Mouse (Mus musculus) lung, postnatal 0 days (tissue): ENCODE measurements around the gene Anxa9. TPM values are rescaled to one million over a fixed set of nuclear protein-coding genes. Genes with fewer than 3 reads are reported as not detected.
"Not testable (repeated sequence)": the region's sequence is repeated elsewhere in the genome, so short reads cannot be mapped to it uniquely, and the experiment has no call there.

ENCODE experiments used
- ATAC-seq: fragments of 200-750 bp; cut with Nextera tagmentation; 2 replicates; pipeline ENCODE4 v1.8.0; 2017; ENCODE audit warnings: moderate library complexity
- DNase-seq: peaks from one replicate; pipeline ENCODE4 v3.0.0-alpha.2; 2016; ENCODE audit warnings: low spot score
- H3K27ac ChIP-seq: fragments of 300-500 bp; sonication (generic); 2 replicates; pipeline ENCODE4 v1.5.1; 2014; ENCODE audit warnings: antibody characterized with exemption, mild to moderate bottlenecking, low read length, mixed read lengths
- H3K27me3 ChIP-seq: fragments of 300-500 bp; sonication (generic); replicated peaks from 2 replicates; pipeline ENCODE4 v1.6.1; 2014; ENCODE audit warnings: low read length, mixed read lengths; ENCODE audit not compliant: insufficient read depth
- H3K36me3 ChIP-seq: fragments of 300-500 bp; sonication (generic); 2 replicates; pipeline ENCODE4 v1.6.1; 2014; ENCODE audit warnings: low read length, mixed read lengths; ENCODE audit not compliant: insufficient read depth
- H3K4me1 ChIP-seq: fragments of 300-500 bp; sonication (generic); 2 replicates; pipeline ENCODE4 v1.6.1; 2014; ENCODE audit warnings: antibody characterized with exemption, low read depth, low read length, mixed read lengths; ENCODE audit not compliant: insufficient read depth
- H3K4me2 ChIP-seq: fragments of 300-500 bp; sonication (generic); replicated peaks from 2 replicates; pipeline ENCODE4 v1.6.1; 2014; ENCODE audit warnings: low read depth, mild to moderate bottlenecking, low read length, moderate library complexity, mixed read lengths
- H3K4me3 ChIP-seq: fragments of 300-500 bp; sonication (generic); 2 replicates; pipeline ENCODE4 v1.5.1; 2014; ENCODE audit warnings: low read depth, low read length
- H3K9ac ChIP-seq: fragments of 300-500 bp; sonication (generic); replicated peaks from 2 replicates; pipeline ENCODE4 v1.6.1; 2014; ENCODE audit warnings: low read depth, mild to moderate bottlenecking
- H3K9me3 ChIP-seq: fragments of 300-500 bp; sonication (generic); 2 replicates; pipeline ENCODE4 v1.6.1; 2016; ENCODE audit warnings: low read length, mixed read lengths
- CTCF ChIP-seq: IDR thresholded peaks from 2 replicates; pipeline ENCODE4 v1.5.1; 2016; ENCODE audit warnings: antibody characterized with exemption, mild to moderate bottlenecking
- EP300 ChIP-seq: IDR thresholded peaks from 2 replicates; pipeline ENCODE4 v1.6.1; 2016; ENCODE audit warnings: antibody characterized with exemption, mild to moderate bottlenecking, control low read depth
- WGBS: fragments of 180-500 bp; shearing (Covaris S2); extraction: QIAGEN DNeasy Blood & Tissue Kit; methylation state at CpG from one replicate; pipeline ENCODE4 v1.1.7; 2014; 5-methylcytosine and 5-hydroxymethylcytosine counted together
- polyA plus RNA-seq: library from polyadenylated mRNA; unstranded; fragments of >200 nt; fragmentation: Nextera tagmentation; extraction: Ambion mirVana; gene quantifications from 2 replicates; pipeline ENCODE4 v1.2.1, GENCODE M21; 2015

The Anxa9 gene
- polyA plus RNA-seq, result 1.4 and 1.6 TPM in 2 replicates

DNA sequence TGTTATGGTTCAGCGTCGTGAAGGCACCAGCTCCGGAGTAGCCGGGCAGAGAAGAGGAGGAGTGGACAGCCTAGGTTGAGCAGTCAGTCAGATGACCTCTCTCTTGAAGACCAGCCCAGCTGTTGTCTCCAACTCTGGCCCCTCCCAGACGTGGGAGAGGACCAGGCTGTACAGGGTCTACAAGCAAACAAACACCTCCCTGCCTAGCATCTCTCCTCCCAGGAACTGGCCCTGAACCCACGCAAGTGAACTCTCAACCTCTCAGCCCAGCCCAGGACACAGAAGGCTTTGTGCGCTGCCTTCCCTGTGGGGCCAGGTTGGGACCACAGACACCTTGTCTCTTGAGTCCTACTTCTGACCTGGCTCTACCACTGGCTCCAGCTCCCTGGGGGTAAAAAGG is at the start of gene Anxa9:
TSS of gene Anxa9 (minus strand) at position 77 of the 400 bp plus-strand sequence.
- no peaks in the 10 kb centered on the region for H3K9me3 ChIP-seq
- H3K9ac ChIP-seq, result no peak within 1 kb of the TSS
- 0 out of 2 replicates have a peak within 1 kb of the TSS, but pooled peaks have one; percentile 32 for H3K27ac ChIP-seq
- DNase-seq (no peak), ATAC-seq (0 out of 2 replicates have a peak, but pooled peaks have one; percentile 6)
- WGBS, result 47% methylated on average over 7 of the region's 7 CpGs
- no peak within 1 kb of the TSS for H3K4me3 ChIP-seq
- TF ChIP-seq EP300 (no peak), CTCF (no peak)
- H3K4me1 ChIP-seq, result no peaks in the 10 kb centered on the region
- H3K27me3 ChIP-seq, result no peaks in the 10 kb centered on the region
- no peak within 1 kb of the TSS for H3K4me2 ChIP-seq
- H3K36me3 ChIP-seq, result no peaks in the 10 kb centered on the region

DNA sequence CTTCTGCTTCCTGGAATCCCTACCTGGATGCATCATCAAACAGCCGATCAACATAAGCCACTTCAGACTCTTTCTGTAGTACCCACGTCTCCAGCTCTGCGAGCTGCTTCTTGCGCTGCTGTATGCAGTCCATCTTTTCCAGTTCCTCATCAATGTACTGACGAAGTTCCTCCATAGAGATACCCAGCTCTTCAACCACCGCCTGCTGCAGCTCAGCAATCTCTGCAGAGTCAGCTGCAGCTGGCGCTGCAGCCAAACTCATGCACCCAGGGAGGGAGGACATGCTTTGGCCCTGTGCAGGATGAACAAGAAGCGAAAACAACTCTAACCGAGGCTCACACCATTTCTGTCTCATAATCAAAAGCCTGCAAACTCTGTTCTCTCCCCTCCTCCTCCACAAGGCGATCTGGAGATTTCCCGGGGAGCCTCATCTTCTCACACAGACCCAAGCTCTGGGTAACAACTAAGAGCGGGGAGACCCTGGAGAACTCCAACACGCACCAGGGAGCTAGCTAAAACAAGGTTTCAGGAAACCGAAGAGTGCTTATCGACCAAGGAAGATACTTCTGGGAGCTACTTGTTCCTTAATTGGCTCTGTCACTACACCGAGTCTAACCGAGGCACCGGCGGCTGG is 49.1 kb upstream of the Anxa9 start:
- H3K9ac ChIP-seq, DNase-seq, H3K36me3 ChIP-seq, H3K9me3 ChIP-seq, H3K4me1 ChIP-seq, ATAC-seq, H3K27ac ChIP-seq, H3K27me3 ChIP-seq: not testable (repeated sequence)
- peak overlapping the region; percentile 47; the same call in 1 of the 2 replicates for H3K4me3 ChIP-seq
- 10% methylated on average over 4 of the region's 19 CpGs for WGBS
- H3K4me2 ChIP-seq, result peak overlapping the region; percentile 52; the same call in 1 of the 2 replicates

DNA sequence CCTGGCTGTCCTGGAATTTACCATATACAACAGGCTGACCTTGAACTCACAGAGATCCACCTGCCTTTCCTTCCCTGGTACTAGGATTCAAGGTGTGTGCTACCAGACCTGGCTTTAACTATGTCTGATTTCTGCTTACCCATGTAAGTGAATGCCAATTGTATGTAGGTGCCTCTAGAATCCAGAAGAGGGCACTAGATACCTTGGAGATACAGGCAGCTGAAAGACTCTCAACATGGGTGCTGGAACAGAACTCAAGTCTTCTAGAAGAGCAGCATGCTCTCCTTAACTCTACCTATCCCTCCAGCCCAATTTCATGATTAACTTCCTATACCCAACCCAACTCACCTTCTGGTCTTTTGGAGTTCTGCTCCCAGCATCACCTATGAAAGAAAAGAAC is 42.5 kb upstream of the Anxa9 start:
- Histone ChIP-seq H3K4me2 (no peak overlapping the region), H3K4me1 (no peaks in the 10 kb centered on the region), H3K9ac (no peak overlapping the region), H3K27ac (no peak overlapping the region), H3K36me3 (peaks cover 25% of the 10 kb centered on the region), H3K27me3 (no peaks in the 10 kb centered on the region), H3K9me3 (no peaks in the 10 kb centered on the region), H3K4me3 (no peak overlapping the region)
- no peak for ATAC-seq
- peak; percentile 88 for DNase-seq
- TF ChIP-seq CTCF (peak; percentile 81), EP300 (no peak)

DNA sequence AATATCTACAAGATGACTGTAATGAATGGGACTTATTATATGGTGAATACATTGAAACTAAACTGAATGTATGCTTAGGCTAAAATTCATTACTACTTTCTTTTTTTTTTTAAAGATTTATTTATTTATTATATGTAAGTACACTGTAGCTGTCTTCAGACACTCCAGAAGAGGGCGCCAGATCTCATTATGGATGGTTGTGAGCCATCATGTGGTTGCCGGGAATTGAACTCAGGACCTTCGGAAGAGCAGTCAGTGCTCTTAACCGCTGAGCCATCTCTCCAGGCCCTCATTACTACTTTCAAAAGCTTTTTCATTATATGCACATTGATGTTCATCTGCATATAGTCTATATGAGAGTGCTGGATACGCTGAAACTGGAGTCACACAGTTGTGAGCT is 41.4 kb upstream of the Anxa9 start:
- H3K9ac ChIP-seq, H3K27me3 ChIP-seq, H3K27ac ChIP-seq, H3K4me2 ChIP-seq, DNase-seq, H3K4me3 ChIP-seq, H3K9me3 ChIP-seq, ATAC-seq, H3K4me1 ChIP-seq: not testable (repeated sequence)
- peaks cover 27% of the 10 kb centered on the region for H3K36me3 ChIP-seq
- 96% methylated on average over 5 of the region's 5 CpGs for WGBS

DNA sequence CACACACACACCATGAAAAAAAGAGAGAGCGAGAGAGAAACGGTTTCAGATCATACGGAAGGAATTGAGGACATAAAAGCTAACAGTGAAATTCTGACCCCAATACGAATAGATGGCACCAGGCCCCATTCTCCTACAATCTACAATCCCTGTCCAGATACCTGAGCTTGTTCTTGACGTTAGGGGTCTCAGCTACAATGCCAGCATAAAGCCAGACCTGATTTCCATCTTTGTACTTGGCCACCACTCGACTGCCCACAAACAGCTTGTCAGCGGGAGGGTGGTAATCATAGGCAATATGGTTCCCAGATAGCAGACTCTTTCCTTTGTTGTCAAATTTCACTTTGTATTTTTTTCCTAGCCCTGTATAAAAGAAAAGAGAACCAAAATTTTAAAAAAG is 39.5 kb upstream of the Anxa9 start:
- Histone ChIP-seq H3K9ac (no peak overlapping the region), H3K4me3 (no peak overlapping the region), H3K36me3 (peaks cover 31% of the 10 kb centered on the region), H3K9me3 (no peaks in the 10 kb centered on the region), H3K27ac (no peak overlapping the region), H3K27me3 (no peaks in the 10 kb centered on the region), H3K4me1 (no peaks in the 10 kb centered on the region), H3K4me2 (no peak overlapping the region)
- no peak for TF ChIP-seq CTCF
- TF ChIP-seq EP300, result no peak
- ATAC-seq (no peak), DNase-seq (no peak)
- 95% methylated on average over 7 of the region's 7 CpGs for WGBS

DNA sequence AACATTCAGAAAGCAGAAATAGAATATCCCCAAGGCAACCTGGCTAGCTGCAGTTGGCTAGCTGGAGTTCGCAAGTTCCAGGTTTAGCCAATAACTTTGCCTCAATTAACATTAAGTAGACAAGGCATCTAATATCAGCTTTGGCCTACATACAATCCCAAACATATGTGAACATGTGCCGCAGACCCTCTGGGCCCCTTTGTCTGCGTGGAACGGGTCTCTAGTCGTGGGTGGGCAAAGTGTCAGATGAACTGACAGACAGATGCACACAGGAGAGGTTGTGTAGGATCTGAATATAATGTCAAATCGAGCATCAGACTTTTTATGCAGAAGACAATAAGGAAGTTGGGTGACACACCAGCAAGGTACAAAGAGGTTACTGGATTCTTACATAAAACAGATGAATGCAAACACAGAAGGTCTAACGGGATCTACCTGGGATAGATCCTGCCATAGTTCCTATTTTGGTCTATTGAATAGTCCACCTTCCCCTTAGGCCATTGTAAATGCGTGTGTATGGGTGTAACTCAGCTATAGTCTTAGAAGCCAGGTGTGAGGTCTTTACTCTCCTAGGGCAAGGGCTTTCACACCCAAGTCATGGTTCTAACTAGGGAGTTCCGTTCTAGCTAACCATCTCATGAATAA is 36.5 kb upstream of the Anxa9 start:
- not testable (repeated sequence) for ATAC-seq, H3K4me2 ChIP-seq, H3K9me3 ChIP-seq, H3K4me1 ChIP-seq, H3K27me3 ChIP-seq, H3K4me3 ChIP-seq, H3K27ac ChIP-seq, H3K9ac ChIP-seq, DNase-seq
- 92% methylated on average over 9 of the region's 9 CpGs for WGBS
- peaks cover 49% of the 10 kb centered on the region for H3K36me3 ChIP-seq
